Mouse (Mus musculus) left cerebral cortex, adult 18-20 months (tissue): ENCODE data around the gene P3h4. TPM values are rescaled to one million over a fixed set of nuclear protein-coding genes. Genes with fewer than 3 reads are reported as not detected.

Experiments used
- DNase-seq, 2 experiments: peaks; one replicate each; pipeline ENCODE4 v3.0.0; 2021 to 2022; ENCODE audit warnings: low spot score in 2 of 2, mixed read lengths in 1 of 2
- long read RNA-seq, 2 experiments: library from polyadenylated mRNA; stranded (forward); transcript quantifications; one replicate each; pipeline ENCODE4 v2.0.0; 2021
- total RNA-seq, 2 experiments: library from RNA; stranded (reverse); gene quantifications; 2 replicates each; pipeline ENCODE4 v1.2.3; 2021

Gene P3h4
- total RNA-seq: 10 to 100 TPM; 10.4 to 11.3 TPM
- long read RNA-seq, experiment 1, transcript P3h4-201 (8 exons, 2,178 nt): major isoform, 18 of 31 reads
- long read RNA-seq, experiment 1, partial matches to known transcripts: 10 of 31 reads
- long read RNA-seq, experiment 1, other reads (novel, unspliced or antisense): 3 of 31 reads
- long read RNA-seq, experiment 2, transcript P3h4-201 (8 exons, 2,178 nt): major isoform, 13 of 23 reads
- long read RNA-seq, experiment 2, partial matches to known transcripts: 7 of 23 reads
- long read RNA-seq, experiment 2, other reads (novel, unspliced or antisense): 3 of 23 reads

- peak; percentile 68 to 77 for DNase-seq
Observed at GRCm38 (mm10) chr11:100414021-100414913, at the start of gene P3h4. Gene P3h4, minus strand, starts transcription at chr11:100414836.

- peak; percentile 39 for DNase-seq
Observed at GRCm38 (mm10) chr11:100462699-100463098, 48.1 kb upstream of the P3h4 start.

- DNase-seq: no peak
Observed at GRCm38 (mm10) chr11:100457711-100458110, 43.1 kb upstream of the P3h4 start.

GRCm38 (mm10) chr11:100457247-100457646 lies 42.6 kb upstream of the P3h4 start:
- DNase-seq: no peak

- DNase-seq: no peak
Observed at GRCm38 (mm10) chr11:100442625-100443024, 28.0 kb upstream of the P3h4 start.

GRCm38 (mm10) chr11:100441797-100442196 lies 27.2 kb upstream of the P3h4 start, which contains the start of the genes Nt5c3b and Klhl10:
Gene Nt5c3b, minus strand, starts transcription at chr11:100441808.
Gene Klhl10, plus strand, starts transcription at chr11:100441917.
- no peak for DNase-seq

- DNase-seq: peak; percentile 84 to 86
Observed at GRCm38 (mm10) chr11:100440691-100441522, 26.3 kb upstream of the P3h4 start.

- no peak for DNase-seq
Observed at GRCm38 (mm10) chr11:100437901-100438300, 23.3 kb upstream of the P3h4 start.

- DNase-seq: no peak
Observed at GRCm38 (mm10) chr11:100435678-100436246, 21.1 kb upstream of the P3h4 start.

GRCm38 (mm10) chr11:100432002-100432401 lies 17.4 kb upstream of the P3h4 start:
- no peak for DNase-seq

- DNase-seq: no peak
Observed at GRCm38 (mm10) chr11:100430052-100430451, 15.4 kb upstream of the P3h4 start.

GRCm38 (mm10) chr11:100428612-100429199 lies 14.1 kb upstream of the P3h4 start:
- DNase-seq: no peak

GRCm38 (mm10) chr11:100426820-100427219 lies 12.2 kb upstream of the P3h4 start:
- DNase-seq: no peak

- DNase-seq: peak; percentile 68 to 72
Observed at GRCm38 (mm10) chr11:100425851-100426250, 11.2 kb upstream of the P3h4 start.

- DNase-seq: no peak
Observed at GRCm38 (mm10) chr11:100423836-100424235, 9.2 kb upstream of the P3h4 start.

GRCm38 (mm10) chr11:100421537-100421936 lies 6.9 kb upstream of the P3h4 start:
- DNase-seq: no peak

- DNase-seq: no peak
Observed at GRCm38 (mm10) chr11:100414914-100415822, 532 bp upstream of the P3h4 start, which contains the start of gene Fkbp10. Gene Fkbp10, plus strand, starts transcription at chr11:100415697.

GRCm38 (mm10) chr11:100413541-100413940 lies 1.1 kb downstream of the P3h4 start:
- no peak for DNase-seq

GRCm38 (mm10) chr11:100411736-100412135 lies 2.9 kb downstream of the P3h4 start:
- no peak for DNase-seq
